Mouse (Mus musculus): ENCODE measurements around the gene Axdnd1.
"Not testable (repeated sequence)": the region's sequence is repeated elsewhere in the genome, so short reads cannot be mapped to it uniquely, and the experiment has no call there.

Axdnd1 gene

GRCm38 (mm10) chr1:156340847-156341246 is 80.1 kb downstream of the Axdnd1 start:
- no peak for DNase-seq (ENCODE audit: low spot score in 2 of 2)

- DNase-seq (ENCODE audit: low spot score in 2 of 2): no peak
Measured at GRCm38 (mm10) chr1:156323126-156323525, 97.8 kb downstream of the Axdnd1 start.

- no peak for DNase-seq (ENCODE audit: low spot score in 2 of 2)
Measured at GRCm38 (mm10) chr1:156310630-156311029, 110.3 kb downstream of the Axdnd1 start, which contains the start of gene Nphs2. Nphs2 (plus strand) TSS chr1:156310727.

- DNase-seq (ENCODE audit: low spot score in 2 of 2): no peak
Measured at GRCm38 (mm10) chr1:156308595-156308994, 112.4 kb downstream of the Axdnd1 start.

GRCm38 (mm10) chr1:156302911-156303749 is 117.8 kb downstream of the Axdnd1 start, which contains the start of gene Tdrd5:
Tdrd5 (minus strand) TSS chr1:156303664.
- peak in 1 of 2 experiments; percentile 27 for DNase-seq (ENCODE audit: low spot score in 2 of 2)

- DNase-seq (ENCODE audit: low spot score in 2 of 2): no peak
Measured at GRCm38 (mm10) chr1:156290016-156290415, 130.9 kb downstream of the Axdnd1 start.

GRCm38 (mm10) chr1:156289222-156289587 is 131.8 kb downstream of the Axdnd1 start:
- DNase-seq (ENCODE audit: low spot score in 2 of 2): not testable (repeated sequence)

- DNase-seq (ENCODE audit: low spot score in 2 of 2): no peak
Measured at GRCm38 (mm10) chr1:156288556-156289221, 132.3 kb downstream of the Axdnd1 start.

- DNase-seq (ENCODE audit: low spot score in 2 of 2): no peak
Measured at GRCm38 (mm10) chr1:156285541-156285896, 135.4 kb downstream of the Axdnd1 start.

GRCm38 (mm10) chr1:156284851-156285540 is 136.0 kb downstream of the Axdnd1 start:
- DNase-seq (ENCODE audit: low spot score in 2 of 2): no peak

GRCm38 (mm10) chr1:156284207-156284606 is 136.8 kb downstream of the Axdnd1 start:
- DNase-seq (ENCODE audit: low spot score in 2 of 2): no peak

GRCm38 (mm10) chr1:156280131-156280530 is 140.8 kb downstream of the Axdnd1 start:
- DNase-seq (ENCODE audit: low spot score in 2 of 2): no peak

- DNase-seq (ENCODE audit: low spot score in 2 of 2): no peak
Measured at GRCm38 (mm10) chr1:156273647-156274046, 147.3 kb downstream of the Axdnd1 start.
